Mouse (Mus musculus): Measurements from ENCODE around the gene Slc39a1.
"Not testable (repeated sequence)": the region's sequence is repeated elsewhere in the genome, so short reads cannot be mapped to it uniquely, and the experiment has no call there.

Gene Slc39a1

DNA sequence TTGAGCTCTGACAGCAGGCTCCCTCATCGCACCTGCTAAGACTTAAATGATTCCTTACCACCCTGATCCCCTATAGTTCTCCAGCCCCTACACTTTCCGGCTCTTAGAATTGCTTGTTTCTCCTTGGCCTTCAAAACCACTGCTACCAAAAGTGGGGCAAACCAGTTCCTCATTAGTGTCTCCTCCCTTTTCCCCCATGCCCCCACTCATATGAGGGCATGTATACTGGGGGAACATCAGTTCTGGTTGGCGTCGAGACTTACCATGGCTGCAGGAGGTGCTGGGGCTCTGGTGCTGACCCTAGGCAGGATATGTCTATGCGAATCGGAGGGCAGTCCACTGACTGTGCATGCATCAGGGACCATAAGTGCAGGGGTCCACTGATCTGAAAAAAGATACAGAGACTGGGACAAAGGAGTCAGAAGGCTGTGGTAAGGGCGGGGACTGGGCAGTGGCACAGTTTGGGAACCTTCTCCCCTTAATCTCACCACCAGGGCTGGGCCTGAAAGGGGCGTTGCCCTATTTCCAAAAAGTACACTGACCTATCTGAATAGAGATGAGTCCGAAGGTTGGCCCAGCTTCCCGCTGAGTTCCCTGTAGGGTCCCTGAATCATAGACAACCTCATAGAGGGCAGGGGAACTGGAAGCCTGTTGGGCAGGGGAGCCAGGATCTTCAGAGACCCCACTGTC lies 6.2 kb upstream of the Slc39a1 start:
- DNase-seq = no peak

DNA sequence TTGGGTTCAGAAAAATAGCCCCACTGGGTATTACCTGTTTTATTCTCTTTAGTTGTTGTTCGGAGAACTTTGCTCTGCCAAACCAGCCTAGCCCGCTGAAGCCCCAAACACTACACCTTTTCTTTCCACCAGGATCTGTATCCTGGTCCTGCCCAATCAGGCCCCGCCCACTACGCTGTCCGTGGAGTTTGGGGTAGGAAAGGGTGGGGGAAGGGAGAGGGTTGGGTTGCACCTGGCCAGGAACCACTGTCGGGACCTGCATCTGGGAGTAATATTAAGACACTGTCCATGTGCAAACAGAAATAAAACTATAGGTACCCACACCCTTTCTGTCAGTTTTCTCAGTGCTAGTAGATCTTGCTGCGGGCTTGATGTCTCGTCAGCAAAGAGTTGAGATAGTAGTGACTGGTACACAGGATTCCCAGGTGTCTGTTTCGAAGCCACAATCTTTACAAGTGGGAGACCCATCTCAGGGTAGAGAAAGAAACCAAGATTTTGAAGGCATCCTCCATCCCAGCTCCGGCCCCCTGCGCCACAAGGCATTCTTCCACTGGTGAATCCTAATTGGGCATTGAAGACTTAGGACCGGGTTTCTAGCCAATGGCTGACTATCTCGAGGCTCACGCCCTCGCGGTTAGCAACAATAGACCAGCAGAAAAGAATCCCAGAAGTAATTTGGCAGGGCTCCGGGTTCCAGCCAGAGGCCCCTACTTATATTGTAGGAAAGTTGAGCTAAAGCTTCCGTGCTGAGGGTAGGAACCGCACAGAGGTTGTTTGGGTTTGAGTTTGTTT lies 4.8 kb upstream of the Slc39a1 start, which contains the start of gene Creb3l4:
Gene Creb3l4, minus strand, starts transcription at position 529 of the 792 bp plus-strand sequence.
- DNase-seq = peak in 1 of 2 experiments; percentile 21

DNA sequence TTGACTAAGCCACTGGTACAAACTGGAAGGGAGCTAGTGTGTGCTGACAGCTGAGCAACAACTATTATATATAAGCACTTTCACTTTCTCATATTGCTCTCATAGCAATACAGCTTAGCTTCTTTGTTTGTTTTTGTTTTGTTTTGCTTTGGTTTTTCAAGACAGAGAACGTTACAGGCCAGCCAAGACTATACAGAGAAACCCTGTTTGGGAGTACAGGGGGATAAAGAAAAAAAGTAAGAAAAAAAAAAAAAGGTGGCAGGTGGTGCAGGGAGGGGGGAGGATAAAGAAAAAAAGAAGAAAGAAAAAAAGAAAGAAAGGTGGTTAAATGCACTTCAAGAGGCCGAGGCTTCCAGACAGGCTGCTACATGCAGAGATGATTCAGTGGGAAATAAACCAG lies 2.6 kb upstream of the Slc39a1 start:
- DNase-seq = no peak

DNA sequence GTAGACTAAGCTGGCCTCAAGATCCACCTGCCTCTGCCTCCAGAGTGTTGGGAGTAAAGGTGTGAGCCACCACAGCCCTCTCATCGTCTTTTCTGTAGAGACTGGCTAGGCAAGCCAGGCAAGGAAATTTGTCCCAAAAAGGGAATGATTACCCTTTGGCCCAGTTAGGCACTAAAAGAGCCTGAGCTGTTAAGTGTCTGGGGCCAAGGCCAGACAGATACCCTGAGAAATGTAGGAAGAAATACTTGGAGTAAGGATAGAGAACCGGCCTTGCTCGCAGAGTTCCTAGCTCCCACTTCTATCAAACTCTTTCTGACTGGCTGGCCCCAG lies 377 bp upstream of the Slc39a1 start:
- DNase-seq = no peak

DNA sequence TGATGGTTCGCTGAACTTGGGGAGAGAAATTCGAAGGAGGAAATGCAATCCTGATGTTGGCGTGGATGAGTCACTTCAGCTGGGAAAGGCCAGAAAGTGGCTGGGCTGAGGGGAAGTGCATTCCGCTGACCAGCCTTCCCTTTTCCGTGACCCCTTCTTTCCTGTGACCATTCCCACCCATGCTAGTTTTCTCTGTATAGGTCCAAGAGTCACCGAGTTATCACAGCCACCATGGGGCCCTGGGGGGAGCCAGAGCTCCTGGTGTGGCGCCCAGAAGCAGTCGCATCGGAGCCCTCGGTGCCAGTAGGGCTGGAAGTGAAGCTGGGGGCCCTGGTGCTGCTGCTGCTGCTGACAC lies 751 bp downstream of the Slc39a1 start:
- peak; percentile 46 to 48 for DNase-seq

DNA sequence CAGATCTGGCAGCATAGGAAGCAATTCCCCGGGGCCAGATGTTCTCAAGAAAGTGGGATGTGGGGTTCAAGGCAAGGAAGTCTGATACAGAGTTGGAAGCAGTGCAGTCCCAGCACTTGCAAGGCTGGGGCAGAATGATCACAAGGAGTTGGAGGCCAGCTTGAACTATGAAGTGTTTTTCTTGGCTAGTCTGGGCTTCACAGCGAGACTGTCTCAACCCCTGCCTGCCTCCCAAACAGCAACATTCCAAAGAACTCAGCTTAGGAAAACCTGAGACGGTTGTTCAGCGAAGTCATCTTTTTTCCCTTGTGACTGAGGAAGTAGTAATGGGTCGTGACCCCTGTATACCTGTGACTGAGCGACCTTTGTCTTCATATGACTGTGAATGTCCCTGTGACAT lies 2.8 kb downstream of the Slc39a1 start:
- DNase-seq = no peak

DNA sequence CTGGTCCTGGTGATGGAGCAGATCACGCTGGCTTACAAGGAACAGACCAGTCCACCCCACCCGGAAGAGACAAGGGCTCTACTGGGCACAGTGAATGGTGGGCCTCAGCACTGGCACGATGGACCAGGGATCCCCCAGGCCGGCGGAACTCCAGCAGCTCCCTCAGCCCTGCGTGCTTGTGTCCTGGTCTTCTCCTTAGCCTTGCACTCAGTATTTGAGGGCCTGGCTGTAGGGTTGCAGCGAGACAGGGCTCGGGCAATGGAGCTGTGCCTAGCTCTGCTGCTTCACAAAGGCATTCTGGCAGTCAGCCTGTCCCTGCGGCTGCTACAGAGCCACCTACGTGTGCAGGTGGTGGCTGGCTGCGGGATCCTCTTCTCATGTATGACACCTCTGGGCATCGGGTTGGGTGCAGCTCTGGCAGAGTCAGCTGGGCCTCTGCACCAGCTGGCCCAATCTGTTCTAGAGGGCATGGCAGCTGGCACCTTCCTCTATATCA lies 3.8 kb downstream of the Slc39a1 start:
- peak in 1 of 2 experiments; percentile 48 for DNase-seq

DNA sequence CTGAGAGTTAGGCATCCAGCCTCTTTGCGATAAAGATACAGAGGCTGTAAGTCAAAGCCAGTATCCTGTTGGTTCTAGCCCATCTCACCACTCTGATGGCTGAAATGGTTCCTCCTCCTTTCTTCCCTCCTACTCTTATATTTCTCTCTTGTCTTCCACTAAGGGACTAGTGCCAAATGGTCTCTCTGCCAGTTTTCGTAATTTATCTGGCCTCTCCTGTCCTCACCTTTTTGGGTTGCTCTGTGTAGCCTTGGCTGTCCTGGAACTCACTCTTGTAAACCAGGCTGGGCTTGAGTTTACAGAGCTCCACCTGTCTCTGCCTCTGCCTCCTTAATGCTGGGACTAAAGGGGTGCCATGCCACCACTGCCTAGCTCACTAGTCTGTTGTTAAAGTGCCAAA lies 4.7 kb downstream of the Slc39a1 start:
- peak in 1 of 2 experiments; percentile 41 for DNase-seq

DNA sequence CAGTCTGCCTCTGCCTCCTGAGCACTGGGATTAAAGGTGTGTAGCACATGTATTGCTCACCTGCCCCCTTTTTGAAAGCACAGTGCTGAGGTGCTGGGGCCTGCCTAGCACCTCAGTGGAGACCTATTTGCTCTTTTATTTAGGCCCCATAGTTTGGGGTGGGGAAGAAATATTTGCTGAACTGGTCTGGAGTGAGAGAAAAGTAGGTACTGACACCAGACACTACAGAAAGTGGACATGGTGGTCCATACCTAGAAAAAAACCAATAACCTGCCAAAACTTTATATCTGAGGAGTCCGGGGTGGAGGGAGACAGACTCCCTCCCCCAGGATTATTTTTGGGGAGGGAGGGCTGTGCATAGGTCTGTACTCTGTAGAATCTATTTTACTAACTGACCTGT lies 5.2 kb downstream of the Slc39a1 start:
- DNase-seq = not testable (repeated sequence)

DNA sequence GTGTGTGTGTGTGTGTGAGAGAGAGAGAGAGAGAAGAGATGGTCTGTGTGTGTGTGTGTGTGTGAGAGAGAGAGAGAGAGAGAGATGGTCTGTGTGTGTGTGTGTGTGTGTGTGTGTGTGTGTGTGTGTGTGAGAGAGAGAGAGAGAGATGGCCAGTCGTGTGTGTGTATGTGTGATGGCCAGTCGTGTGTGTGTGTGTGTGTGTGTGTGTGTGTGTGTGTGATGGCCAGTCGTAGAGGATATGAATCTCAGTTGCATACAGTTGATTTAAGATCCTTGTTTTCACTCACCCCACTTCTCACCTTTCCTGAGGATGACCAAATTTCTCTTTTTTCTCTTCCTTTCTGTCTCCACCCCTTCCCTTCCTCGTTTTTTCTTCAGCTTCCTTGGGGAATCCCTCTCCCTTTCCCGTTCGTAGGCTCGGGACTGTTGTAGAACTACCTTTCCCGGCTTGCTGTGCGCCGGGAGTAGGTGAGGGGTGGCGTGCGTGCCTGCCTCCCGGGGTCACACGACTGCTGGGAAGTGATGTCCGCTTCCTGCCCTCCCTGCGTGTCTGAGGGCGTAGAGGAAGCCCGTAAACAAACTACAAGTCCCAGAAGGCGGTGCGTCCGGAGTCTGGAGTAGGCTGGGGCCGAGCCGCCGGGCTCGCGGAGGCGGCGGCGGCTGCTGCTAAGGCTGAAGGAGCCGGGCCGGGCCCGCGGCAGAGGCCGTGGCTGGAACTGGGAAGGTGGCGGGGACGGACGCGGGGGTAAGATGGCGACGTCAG lies 5.9 kb downstream of the Slc39a1 start, which contains the start of gene Crtc2:
Gene Crtc2, plus strand, starts transcription at position 511 of the 766 bp plus-strand sequence.
- DNase-seq = peak; percentile 93 to 96

DNA sequence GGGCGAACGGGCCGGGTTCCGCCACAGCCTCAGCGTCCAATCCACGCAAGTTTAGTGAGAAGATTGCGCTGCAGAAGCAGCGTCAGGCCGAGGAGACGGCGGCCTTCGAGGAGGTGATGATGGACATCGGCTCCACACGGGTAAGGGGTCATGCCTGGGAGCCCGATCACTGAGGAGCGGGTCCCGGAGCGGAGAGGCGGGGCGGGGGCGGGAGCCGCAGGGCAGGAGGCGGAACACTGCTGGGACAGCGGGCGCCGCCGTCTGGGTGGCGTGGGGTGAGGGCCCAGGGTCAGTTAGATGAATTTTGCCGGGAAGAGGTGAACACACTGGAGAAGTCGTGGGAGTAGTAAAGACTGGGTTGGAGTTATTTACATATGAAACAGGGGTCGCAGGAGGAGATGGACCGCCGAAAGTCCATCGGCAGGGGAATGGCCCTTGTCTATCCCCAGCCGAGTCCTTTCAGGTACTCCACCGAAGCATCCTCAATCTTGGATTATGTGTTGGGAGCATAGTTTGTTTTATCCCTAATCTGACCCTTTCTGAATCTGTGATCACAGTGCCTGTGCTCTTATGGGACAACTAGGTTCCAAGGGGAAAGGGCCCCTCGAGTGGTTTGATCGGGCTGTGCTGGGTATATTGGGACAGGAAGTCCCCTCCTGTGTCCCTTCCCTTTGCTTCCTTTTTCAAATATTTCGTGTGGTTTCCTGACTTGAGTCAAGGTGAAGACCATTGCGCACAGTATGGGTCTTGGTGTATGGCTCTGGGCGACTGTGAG lies 6.6 kb downstream of the Slc39a1 start:
- DNase-seq = peak; percentile 32 to 42

DNA sequence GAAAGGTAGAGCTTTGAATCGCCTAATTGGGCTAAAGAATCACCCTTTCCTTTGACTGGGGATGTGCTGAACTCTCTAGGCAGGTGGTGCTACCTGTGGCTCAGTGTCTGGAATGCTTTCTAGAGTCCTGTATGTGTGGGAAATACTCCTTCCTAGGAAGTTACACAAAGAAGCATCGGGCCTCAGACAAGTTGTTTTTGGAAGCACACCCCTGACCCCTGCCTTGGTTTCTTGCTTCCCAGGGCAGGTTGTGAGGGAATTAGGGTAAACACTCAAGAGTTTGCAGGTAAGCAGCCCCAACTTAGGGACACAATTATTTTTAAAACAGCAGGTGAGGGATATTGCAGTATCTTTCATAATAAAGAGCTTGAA lies 7.2 kb downstream of the Slc39a1 start:
- DNase-seq = no peak

DNA sequence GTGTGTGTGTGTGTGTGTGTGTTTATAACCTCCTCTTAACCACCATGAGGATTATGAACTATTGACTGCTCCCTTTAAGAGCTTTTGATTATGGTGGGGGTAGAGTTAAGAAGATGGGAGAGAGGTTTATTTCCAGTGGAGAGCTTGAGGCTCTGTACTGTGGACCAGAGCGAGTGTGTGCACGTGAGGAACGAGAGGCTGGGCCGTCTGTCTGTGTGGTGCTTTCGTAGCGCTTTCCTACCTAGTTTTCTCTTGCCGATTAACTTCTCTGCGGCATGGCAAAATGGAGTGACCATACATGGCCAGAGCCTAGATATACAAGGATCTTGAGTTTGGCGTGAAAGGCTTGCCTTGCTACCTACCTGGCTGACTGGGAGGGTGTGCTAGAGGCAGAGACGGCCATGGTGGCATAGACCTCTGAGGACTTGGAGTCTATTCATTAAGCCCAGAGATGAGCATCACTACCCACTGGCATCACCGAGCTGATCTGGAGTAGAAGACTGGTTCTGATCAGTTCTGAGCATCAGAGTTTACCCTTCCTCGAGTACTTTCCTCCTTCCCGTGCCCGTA lies 7.9 kb downstream of the Slc39a1 start:
- DNase-seq = peak in 1 of 2 experiments; percentile 38

DNA sequence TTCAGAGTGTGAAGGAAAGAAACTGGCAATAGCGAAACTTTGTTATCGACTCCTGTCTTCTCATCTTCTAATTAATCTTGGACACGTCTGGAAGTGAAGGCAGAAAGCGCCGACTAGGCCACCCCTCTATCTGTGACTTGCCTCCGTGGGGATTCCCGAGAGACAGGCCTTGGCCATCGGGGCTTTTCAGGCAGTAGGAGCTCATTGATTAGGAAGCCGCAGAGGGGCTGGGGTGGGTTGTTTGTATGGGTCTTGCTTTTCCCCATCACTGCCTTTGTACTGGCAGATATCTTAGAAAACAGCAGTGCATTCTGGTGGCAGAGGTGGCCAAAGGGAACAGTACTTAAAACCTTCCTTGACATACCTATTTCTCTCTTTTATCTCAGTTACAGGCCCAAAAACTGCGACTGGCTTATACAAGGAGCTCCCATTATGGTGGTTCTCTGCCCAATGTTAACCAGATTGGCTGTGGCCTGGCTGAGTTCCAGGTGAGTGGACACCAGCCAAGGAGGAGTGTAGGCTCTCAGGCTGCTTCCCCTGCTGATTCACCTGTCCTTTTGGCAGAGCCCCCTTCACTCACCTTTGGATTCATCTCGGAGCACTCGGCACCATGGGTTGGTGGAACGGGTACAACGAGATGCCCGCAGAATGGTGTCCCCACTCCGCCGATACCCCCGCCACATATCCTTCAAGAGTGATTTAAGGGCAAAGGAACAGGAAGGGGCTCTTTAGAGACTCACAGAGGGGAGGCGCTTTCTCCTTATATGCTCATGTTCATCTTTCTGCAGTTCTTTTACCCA lies 9.0 kb downstream of the Slc39a1 start:
- peak; percentile 98 to 99 for DNase-seq

DNA sequence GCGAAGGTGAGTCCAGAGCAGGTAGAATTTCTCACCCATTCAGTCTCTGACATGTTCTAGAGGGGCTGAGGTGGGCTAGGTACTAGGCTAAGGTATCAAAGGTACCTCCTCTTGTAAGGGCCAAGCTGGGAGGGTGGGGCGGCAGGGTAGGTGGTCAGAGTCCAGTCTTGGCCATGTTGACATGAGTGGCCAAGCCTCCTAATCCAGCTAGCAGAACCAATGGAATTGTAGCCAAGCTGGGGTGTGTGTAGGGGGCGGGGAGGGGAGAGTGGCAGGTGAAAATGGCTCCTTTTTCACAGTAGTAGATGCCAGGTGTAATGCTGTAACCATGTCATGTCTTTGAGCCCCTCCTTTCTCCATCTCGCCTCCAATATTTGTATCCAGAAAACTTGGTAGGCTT lies 10.5 kb downstream of the Slc39a1 start:
- DNase-seq = peak; percentile 10 to 20

DNA sequence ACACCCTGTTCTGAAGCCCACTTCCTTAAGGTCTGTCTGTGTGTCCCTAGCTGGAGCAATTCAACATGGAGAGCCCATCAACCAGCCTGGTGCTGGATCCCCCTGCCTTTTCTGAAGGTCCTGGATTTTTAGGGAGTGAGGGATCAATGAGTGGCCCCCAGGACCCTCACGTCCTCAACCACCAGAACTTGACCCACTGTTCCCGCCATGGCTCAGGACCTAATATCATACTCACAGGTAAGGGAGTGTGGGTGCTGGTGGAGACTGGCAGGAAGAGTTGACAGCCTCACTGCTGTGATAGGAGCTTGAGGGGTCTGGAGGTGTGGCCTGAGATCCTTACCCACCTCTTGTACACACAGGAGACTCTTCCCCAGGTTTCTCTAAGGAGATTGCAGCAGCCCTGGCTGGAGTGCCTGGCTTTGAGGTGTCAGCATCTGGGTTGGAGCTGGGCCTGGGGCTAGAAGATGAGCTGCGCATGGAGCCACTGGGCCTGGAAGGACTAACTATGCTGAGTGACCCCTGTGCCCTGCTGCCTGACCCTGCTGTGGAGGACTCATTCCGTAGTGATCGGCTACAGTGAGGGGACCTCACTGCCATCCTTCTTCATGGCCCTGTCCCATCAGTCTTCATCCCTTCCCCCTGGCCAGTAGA lies 15.3 kb downstream of the Slc39a1 start:
- DNase-seq = peak in 1 of 2 experiments; percentile 9

DNA sequence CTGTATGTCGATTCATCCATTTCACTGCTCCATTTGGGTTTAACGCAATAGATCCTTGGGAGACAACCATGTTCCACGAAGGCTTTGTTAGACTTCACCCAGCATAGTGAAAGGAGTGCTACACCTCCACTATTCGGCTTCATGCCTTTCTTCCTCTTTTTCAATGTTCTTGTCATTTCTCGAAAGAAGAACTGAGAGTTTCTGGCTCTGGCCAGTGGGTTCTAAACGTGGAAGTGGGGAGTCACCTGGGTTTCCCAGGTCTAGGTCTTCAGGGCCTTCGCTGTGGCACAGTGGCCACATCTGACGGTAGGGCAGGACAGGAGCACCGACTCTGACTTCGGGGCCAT lies 16.7 kb downstream of the Slc39a1 start:
- DNase-seq = no peak

DNA sequence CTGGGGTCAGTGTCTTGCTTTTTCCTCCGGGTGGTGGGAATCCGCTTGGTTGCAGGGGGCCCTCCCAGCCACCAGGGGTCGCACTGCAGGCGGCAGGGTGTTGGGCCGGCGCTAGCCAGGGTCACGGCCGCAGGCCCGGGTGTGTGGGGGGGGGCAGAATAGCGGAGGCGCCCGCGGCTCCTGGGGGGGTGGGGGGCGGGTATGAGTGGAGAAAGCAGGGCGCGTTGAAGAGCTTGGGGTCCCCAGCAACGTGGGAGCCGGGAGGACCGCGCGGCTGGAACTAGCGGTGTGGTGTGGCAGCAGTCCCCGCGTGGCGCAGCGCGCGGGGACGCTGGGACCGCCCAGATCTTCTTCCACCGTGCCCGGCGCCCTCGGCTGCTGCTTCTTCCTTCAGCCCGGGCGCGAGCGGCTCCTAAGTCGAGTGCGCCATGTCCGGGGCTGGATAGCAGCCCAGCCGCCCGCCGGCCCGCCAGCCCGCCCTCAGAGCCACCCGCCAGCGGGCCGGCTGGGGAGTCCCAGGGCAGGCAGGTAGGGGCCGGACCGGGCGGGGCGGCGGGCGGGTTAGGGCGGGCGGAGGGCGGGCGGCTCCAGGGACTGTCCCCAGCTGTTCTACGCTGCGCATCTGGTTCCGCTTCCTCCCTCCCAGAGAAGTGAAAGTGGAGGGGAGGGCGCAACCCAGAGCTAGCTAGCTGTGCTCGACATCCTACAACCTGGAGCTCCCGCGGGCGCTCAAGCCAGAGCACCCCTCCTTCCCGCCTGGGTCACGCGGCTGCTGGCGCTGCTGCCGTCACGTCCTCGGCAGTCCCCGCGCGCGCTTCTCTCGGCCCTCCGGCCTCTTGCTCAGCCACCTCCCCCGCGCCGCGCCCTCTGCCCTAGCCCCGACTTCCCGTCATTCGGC lies 17.3 kb downstream of the Slc39a1 start, which contains the start of gene Dennd4b:
Gene Dennd4b, plus strand, starts transcription at position 152 of the 898 bp plus-strand sequence.
- DNase-seq = peak; percentile 95 to 97

DNA sequence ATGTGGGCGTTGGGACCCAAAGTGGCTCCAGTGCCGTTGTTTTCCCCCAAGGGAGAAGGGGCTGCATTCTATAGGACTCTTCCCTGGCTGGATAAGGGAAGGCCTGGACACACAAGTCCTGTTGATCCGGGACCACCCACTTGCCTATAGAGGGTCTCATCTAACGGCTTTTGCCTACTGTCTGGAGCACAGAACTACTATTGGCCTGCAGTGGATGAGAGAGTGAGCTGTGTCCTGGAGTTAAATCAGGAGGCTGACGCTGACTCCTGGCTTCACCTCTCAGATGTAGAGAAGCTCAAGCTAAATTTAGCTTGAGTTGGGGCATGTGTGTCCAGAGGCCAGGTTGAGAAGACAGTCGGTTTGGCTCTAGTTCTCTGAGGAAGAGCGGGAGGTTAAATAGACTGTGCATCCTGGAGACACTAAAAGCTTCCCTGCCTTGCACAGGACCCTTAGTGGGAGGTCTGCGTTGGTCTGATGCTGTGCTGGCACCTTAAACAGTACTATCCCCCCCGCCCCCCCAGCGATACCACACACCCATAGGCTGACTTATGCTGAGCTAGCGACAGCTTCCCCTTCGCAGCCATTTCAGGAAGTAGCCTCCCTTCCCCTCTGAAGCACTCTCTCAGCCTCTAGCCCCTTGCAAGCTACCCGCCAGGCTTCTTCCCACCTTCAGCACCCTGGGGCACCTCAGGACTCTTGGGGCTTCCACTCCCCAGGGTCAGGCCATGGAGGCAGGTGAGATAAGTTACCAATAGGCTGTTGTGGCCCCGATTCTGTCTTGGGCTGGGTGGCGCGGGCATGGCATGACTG lies 18.2 kb downstream of the Slc39a1 start:
- peak in 1 of 2 experiments; percentile 73 for DNase-seq
